Mouse (Mus musculus) T-helper 2 cell (primary cell): Measurements from ENCODE around the gene Ppp1r27.
"Not testable (repeated sequence)": the region's sequence is repeated elsewhere in the genome, so short reads cannot be mapped to it uniquely, and the experiment has no call there.

Source experiments
- in situ Hi-C: fragments of 300-600 bp; cut with MboI, MseI; formaldehyde crosslinking; loops from one replicate; pipeline ENCODE4 v1.15.1; 2025; ENCODE audit warnings: high pct_unique_total_duplicates

Ppp1r27 gene

DNA sequence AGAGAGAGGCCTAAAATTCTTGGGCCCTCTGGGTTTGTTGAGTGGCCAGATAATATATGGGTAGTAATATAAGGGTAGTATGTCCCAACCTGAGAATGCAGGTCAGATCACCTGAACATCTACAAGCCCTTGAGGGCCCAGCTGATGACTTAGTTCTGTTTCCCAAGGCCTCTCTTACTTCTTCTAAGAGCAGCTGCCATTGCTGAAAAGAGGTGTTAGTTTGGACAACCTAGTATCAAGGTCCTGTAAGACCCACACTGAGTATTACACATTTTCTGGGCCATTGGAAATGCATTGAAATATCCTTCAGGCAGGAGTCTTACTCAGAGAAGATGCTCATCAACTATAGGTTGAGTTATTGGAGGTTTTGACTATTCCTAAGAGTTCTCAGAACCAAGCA lies 25.0 kb upstream of the Ppp1r27 start:
- in situ Hi-C loops: no loop called here

- in situ Hi-C loops: no loop called here
Measured at GRCm38 (mm10) chr11:120575046-120575445, 24.1 kb upstream of the Ppp1r27 start.

DNA sequence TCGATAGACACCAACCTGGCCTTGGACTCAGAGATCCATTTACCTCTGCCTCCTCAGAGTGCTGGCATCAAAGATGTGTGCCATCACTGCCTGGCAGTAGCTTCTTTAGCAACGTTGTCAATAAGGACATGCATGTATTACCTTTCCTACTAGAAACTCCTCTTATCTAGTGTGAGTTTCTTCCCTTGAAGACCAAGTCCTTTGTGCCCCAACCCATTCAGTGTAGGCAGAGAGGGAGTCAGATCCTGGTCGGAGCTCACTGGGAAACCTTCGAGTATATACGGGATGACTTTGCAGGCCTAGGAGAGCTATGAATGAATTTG lies 23.3 kb upstream of the Ppp1r27 start:
- in situ Hi-C loops: no loop called here

DNA sequence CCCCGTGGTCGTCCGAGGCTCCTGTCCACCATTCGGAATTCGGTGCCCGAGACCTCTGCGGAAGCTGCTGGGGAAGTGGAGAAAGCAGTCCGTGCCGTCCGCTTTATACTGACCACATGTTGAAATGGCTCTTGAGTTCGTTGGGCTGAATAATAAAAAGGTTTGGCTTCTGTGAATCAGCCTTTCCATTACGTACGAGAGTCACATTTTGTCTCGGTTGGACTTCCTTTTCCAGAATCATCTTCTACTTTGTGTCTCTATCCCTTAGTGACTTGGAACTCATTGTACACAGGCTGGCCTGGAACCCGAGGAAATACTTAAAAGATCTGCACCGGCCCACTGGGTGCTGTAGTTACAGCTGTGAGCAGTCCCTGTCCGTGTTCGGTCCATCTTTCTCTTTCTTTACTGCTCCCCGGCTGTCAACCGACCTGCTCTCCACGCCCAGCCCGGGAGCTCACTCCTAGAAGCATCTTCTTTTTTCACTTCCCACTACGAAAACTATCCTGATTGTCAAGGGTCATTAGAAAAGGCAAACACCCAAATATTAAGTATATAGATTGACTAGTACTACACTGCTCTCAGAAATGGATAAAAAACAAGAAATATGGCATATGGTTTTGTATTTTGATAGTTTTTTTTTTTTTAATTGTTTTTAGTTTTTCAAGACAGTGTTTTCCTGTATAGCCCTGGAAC lies 22.8 kb upstream of the Ppp1r27 start:
- in situ Hi-C loops: no loop called here

- in situ Hi-C loops: no loop called here
Measured at GRCm38 (mm10) chr11:120572752-120573584, 22.0 kb upstream of the Ppp1r27 start, which contains the start of gene P4hb. Gene P4hb, minus strand, starts transcription at chr11:120573253.

DNA sequence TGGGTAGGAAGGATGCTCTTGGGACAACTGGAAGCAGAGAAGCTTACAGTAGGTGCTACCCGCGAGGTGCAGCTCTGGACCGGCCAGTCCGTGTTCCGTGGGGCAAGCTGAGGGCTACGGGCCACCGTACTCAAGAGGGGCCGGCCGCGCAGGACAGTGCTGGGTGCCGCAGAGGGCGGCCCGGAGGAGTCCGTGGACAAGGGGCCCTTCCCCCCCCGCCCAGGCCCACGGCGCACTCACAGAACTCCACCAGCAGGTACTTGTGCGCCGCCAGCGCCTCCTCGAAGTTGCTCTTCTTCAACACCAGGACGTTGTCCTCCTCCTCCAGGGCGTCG lies 21.5 kb upstream of the Ppp1r27 start:
- in situ Hi-C loops: no loop called here

DNA sequence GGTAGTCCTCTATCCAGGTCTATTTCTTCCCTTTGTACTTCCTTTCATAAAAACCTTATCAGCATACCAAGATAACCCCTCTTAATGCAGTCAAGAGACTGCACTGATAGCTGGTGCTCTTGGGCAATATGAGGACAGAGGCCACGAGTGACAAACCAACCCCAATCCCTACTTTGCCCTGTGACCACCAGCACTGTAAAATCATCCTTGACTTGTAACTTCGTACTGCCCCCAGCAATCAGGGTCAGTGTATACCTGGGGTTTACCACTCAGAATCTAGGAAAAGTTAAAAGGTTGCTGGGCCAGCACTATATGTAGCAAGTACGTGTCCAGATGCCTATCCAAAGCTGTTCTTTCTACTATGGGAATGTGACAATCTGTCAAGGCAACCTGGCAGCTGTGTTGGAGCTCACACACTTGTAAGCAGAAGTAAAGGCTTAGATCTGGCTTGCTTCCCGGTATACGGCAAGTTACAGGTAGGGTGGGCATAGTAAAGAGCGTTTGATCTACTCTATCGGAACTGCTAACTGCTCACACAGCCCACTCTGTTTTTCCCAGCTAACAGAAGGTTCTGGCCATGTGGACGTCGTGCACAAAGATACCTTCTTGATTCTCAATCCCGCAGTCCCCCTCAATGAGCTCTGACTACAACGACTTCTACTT lies 21.0 kb upstream of the Ppp1r27 start:
- in situ Hi-C loops: no loop called here

- in situ Hi-C loops: no loop called here
Measured at GRCm38 (mm10) chr11:120571122-120571521, 20.2 kb upstream of the Ppp1r27 start.

DNA sequence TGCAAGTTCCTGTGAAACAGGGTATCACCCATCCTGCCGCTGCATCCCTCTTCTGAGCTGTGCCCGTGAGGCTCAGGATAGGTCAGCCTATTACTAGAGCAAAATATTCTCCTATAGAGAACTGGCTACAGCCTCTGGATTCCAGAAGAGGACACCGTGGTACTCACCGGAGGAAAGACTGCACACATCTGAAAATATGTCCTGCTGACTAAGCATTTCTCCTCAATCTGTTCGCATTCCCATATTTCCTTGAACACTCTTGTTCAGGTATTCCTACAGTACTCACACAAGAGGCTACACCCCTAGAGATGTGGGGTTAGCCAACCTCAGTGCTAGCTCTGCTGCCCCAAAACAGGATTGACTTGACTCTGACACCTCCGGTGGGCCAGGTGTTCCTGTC lies 17.4 kb upstream of the Ppp1r27 start:
- in situ Hi-C loops: no loop called here

GRCm38 (mm10) chr11:120565114-120565513 lies 14.2 kb upstream of the Ppp1r27 start:
- in situ Hi-C loops: no loop called here

DNA sequence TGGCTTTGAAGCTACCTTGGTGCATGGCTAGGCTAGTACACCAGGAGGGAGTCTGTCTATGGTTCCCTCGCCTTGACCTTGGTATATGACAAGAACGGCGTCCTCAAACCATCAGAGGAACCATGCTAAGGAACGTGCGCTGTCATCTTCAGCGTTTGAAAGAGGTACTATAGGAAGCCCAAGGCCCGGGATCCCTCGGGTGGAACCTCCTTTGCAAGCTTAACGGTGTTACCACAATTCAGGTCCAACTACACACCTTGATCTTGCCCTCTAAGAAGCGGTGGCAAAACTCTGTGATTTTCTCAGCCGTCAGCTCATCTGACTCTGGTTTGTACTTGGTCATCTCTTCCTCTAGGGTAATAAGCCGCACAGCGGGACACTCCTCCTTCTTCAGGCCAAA lies 12.0 kb upstream of the Ppp1r27 start:
- in situ Hi-C loops: loop anchor here (5.0 kb wide), 2 partner anchors 51 to 86 kb away; no protein-coding TSS in a partner anchor

- in situ Hi-C loops: loop anchor here (5.0 kb wide), 2 partner anchors 49 to 84 kb away; no protein-coding TSS in a partner anchor
Measured at GRCm38 (mm10) chr11:120560952-120561728, 10.2 kb upstream of the Ppp1r27 start.

GRCm38 (mm10) chr11:120558843-120559242 lies 7.9 kb upstream of the Ppp1r27 start:
- in situ Hi-C loops: not testable (repeated sequence)

- in situ Hi-C loops: no loop called here
Measured at GRCm38 (mm10) chr11:120555260-120555659, 4.3 kb upstream of the Ppp1r27 start.

DNA sequence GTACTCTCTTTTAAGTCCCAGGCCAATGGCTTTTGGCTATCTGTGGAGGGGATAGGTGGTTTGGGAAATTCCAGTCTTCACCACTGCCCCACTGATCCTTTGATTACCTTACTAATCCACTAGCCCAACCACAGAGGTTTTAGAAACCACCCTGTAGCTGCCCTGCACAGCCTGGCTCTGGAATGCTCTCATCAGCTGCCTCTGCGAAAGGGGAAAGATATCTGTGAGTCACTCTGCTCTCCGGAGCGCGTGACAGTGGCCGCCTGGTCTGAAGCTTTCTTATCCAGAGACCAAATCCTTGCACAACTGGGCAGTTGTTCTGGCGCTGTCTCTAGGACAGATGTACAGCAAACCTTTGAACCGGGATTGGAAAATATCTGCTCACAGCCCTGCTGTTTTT lies 3.9 kb upstream of the Ppp1r27 start:
- in situ Hi-C loops: no loop called here

DNA sequence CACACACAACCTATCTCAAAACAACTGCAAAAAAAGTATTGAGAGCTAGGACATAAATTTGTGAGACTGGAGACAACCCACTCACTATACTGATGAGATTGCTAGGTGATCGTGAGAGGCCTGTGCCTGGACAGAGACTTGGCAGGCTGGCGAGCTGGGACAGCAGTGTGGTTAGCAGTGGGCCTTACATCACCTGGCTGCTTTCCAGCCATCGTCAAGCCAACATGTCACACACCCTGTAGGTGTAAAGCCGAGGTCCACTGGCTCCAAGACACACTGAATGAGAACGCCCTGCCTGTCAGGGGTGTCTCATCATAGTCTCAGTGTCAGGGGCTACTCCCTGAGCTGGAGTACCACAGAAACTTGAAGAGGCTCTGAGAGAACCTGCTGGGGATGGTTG lies 1.8 kb upstream of the Ppp1r27 start:
- in situ Hi-C loops: no loop called here

- in situ Hi-C loops: no loop called here
Measured at GRCm38 (mm10) chr11:120549986-120550809, 734 bp downstream of the Ppp1r27 start.

DNA sequence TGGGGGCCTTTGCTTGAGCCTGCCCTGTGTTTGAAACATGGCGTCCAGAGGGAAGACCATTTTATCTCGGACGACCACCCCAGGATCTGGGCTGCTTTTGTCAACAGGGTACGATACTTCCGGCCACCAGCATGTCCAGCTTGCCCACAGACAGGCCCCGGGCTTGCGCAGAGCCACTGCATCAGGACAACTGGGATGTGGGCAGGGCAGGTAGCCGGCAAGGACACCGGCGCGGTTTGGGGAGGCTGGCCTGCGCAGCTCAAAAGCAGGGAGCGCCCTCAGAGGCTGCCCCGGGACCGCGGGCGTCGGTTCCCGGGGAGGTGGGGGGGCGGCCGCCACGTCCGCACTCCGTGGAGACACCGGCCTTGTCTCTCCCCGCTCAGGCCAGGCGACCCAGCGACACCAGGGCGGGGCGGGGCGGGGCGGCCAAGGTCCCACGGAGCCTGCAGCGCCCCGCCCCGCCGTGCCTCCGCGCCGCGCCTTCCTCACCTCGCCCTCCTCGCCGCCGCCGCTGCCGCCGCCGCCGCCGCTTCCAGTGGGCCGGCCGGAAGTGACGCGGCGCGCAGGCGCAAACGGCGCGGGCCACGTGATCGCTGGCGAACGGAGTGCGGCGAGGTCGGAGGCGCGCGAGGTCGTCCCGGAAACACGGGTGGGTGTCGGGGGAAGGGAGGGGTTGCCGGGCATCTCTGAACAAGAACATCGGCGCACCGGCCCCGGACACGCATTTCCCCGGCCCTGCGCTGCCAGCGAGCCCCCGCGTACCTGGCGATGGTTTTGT lies 1.6 kb downstream of the Ppp1r27 start, which contains the start of gene Mcrip1:
Gene Mcrip1 (minus strand): TSS at position 560 of the 778 bp plus-strand sequence.
- in situ Hi-C loops: no loop called here

DNA sequence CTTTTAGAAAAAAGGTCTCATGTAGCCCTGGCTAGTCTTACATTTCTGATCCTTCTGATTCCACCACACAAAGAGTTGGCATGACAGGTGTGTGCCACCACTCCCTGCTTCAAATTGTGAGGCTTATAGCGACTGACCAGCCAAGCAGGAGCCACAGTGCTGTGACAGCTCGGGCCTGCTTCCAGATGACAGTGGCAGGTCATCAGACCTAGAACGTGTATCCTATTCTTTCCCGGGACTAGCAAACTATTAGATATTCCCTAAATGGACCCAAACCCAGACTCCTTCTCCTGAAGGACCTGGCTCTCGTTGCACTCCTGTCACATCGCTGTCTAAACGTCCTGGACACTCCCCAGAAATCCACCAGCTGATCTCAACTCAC lies 2.2 kb downstream of the Ppp1r27 start:
- in situ Hi-C loops: no loop called here

DNA sequence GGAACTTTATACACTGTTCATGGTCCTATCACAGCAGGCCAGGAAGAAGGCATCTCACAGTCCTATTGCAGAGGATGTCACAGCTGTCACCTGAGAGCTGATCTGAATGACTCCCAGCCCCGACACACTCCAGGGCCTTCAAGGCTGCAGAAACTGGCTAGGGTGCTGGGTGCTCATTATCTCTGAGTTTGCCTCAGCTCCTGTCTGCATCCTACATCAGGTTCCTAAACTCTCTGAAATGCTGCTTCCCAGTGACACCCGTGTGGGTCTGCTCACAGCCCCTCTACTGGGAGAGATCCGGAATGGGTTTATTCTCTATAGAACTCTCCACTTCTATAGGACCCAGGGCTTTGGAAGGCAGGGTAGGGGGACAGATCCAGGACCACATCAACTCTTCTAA lies 2.7 kb downstream of the Ppp1r27 start:
- in situ Hi-C loops: no loop called here
